8 mouse cellular contexts compared by ENCODE assay signal in genomic region chr5:115319004-115319940, GRCm38 (mm10). TPM values are rescaled to one million over a fixed set of nuclear protein-coding genes. Genes with fewer than 3 reads are reported as not detected.
DNase-seq lines count a peak whose midpoint lies in the region; ATAC-seq lines count a peak whose summit lies in the region.

No protein-coding gene starts in this region.

- no peaks in the 10 kb centered on the region for H3K36me3 ChIP-seq in intestine, embryonic 15.5 days

- ATAC-seq in intestine, embryonic 15.5 days, result peak; percentile 88
- ATAC-seq in megakaryocyte progenitor cell, adult 5-6 weeks (replicated peaks; ENCODE audit: poor library complexity), result peak; percentile 94

- peak; percentile 56 to 69 for DNase-seq in adrenal gland, adult 18-20 months (ENCODE audit: low spot score in 2 of 2)
- DNase-seq in embryo, embryonic 9.5 days (ENCODE audit: extremely low spot score), result peak; percentile 85
- DNase-seq in gastrocnemius, postnatal 36 days, result peak; percentile 65 to 68
- peak; percentile 76 to 87 for DNase-seq in left cerebral cortex, postnatal 14 days (ENCODE audit: low spot score in 2 of 2)
- DNase-seq in right cerebral cortex, postnatal 25 days, result peak; percentile 86
- DNase-seq in yolk sac, embryonic 10.5 days (ENCODE audit: low spot score), result peak; percentile 85

- H3K4me1 ChIP-seq in intestine, embryonic 15.5 days (replicated peaks), result peaks cover 27% of the 10 kb centered on the region

- peak overlapping the region; percentile 21; the same call in 1 of the 2 replicates for H3K9ac ChIP-seq in intestine, embryonic 15.5 days

- intact Hi-C loops in gastrocnemius, postnatal 36 days (cut with DNase I), result no loop called here
- intact Hi-C loops in left cerebral cortex, postnatal 14 days (cut with DNase I), result loop anchor here (1.0 kb wide), 1 partner anchor 19 kb away; the partner anchor contains the start of gene Dynll1

- peak overlapping the region; percentile 94 for H3K27ac ChIP-seq in intestine, embryonic 15.5 days

- no peaks in the 10 kb centered on the region for H3K9me3 ChIP-seq in intestine, embryonic 15.5 days

- H3K4me2 ChIP-seq in intestine, embryonic 15.5 days (replicated peaks), result peak overlapping the region; percentile 76

- 2% methylated on average over 22 of the region's 22 CpGs for WGBS in intestine, embryonic 15.5 days

- peak overlapping the region; percentile 33 for H3K4me3 ChIP-seq in intestine, embryonic 15.5 days (replicated peaks)

- no peaks in the 10 kb centered on the region for H3K27me3 ChIP-seq in intestine, embryonic 15.5 days (replicated peaks)

RNA-seq across cellular contexts. Expression of gene Srsf9, which starts 7.7 kb away (rescaled TPM):
- 10 to 100 TPM; 67.0 to 70.1 TPM for total RNA-seq in adrenal gland, adult 18-20 months (2021)
- 10 to 100 TPM; 10.7 to 11.0 TPM for total RNA-seq in gastrocnemius, postnatal 36 days (2021)
- 217 and 220 TPM in 2 replicates for polyA plus RNA-seq in intestine, embryonic 15.5 days (2015; fragmentation: Nextera tagmentation; extraction: Ambion mirVana)
- 10 to 100 TPM; 73.4 to 75.5 TPM for total RNA-seq in left cerebral cortex, postnatal 14 days (2021)
- total RNA-seq in megakaryocyte progenitor cell, adult 5-6 weeks (2015), result 76.3 and 79.7 TPM in 2 replicates
- 96.3 and 102 TPM in 2 replicates for total RNA-seq in megakaryocyte progenitor cell, adult 5-6 weeks (2017)

RNA-seq across cellular contexts. Expression of gene Dynll1, which starts 18.5 kb away (rescaled TPM):
- total RNA-seq in adrenal gland, adult 18-20 months (2021), result 100 to 1,000 TPM; 268 to 338 TPM
- total RNA-seq in gastrocnemius, postnatal 36 days (2021), result 10 to 100 TPM; 51.5 to 76.5 TPM
- 1,297 TPM in 2 replicates for polyA plus RNA-seq in intestine, embryonic 15.5 days (2015; fragmentation: Nextera tagmentation; extraction: Ambion mirVana)
- total RNA-seq in left cerebral cortex, postnatal 14 days (2021), result 100 to 1,000 TPM; 770 to 772 TPM
- 690 and 788 TPM in 2 replicates for total RNA-seq in megakaryocyte progenitor cell, adult 5-6 weeks (2015)
- total RNA-seq in megakaryocyte progenitor cell, adult 5-6 weeks (2017), result 334 and 365 TPM in 2 replicates

RNA-seq across cellular contexts. Expression of gene Gatc, which starts 21.7 kb away (rescaled TPM):
- total RNA-seq in adrenal gland, adult 18-20 months (2021), result 10 to 100 TPM; 18.3 to 22.5 TPM
- 10 to 100 TPM; 22.0 to 22.2 TPM for total RNA-seq in gastrocnemius, postnatal 36 days (2021)
- polyA plus RNA-seq in intestine, embryonic 15.5 days (2015; fragmentation: Nextera tagmentation; extraction: Ambion mirVana), result 24.8 and 24.9 TPM in 2 replicates
- total RNA-seq in left cerebral cortex, postnatal 14 days (2021), result 10 to 100 TPM; 22.4 to 23.3 TPM
- 68.9 and 78.9 TPM in 2 replicates for total RNA-seq in megakaryocyte progenitor cell, adult 5-6 weeks (2015)
- 10.7 and 11.2 TPM in 2 replicates for total RNA-seq in megakaryocyte progenitor cell, adult 5-6 weeks (2017)

RNA-seq across cellular contexts. Expression of gene Triap1, which starts 21.8 kb away (rescaled TPM):
- total RNA-seq in adrenal gland, adult 18-20 months (2021), result 10 to 100 TPM; 29.5 to 48.1 TPM
- total RNA-seq in gastrocnemius, postnatal 36 days (2021), result 10 to 100 TPM; 16.5 to 19.4 TPM
- polyA plus RNA-seq in intestine, embryonic 15.5 days (2015; fragmentation: Nextera tagmentation; extraction: Ambion mirVana), result 62.7 and 66.3 TPM in 2 replicates
- 10 to 100 TPM; 28.2 to 32.4 TPM for total RNA-seq in left cerebral cortex, postnatal 14 days (2021)
- total RNA-seq in megakaryocyte progenitor cell, adult 5-6 weeks (2015), result 39.1 and 43.1 TPM in 2 replicates
- 17.7 and 25.3 TPM in 2 replicates for total RNA-seq in megakaryocyte progenitor cell, adult 5-6 weeks (2017)

RNA-seq across cellular contexts. Expression of gene Cox6a1, which starts 29.5 kb away (rescaled TPM):
- 1,000 to 10,000 TPM; 1,252 to 1,785 TPM for total RNA-seq in adrenal gland, adult 18-20 months (2021)
- total RNA-seq in gastrocnemius, postnatal 36 days (2021), result 10 to 100 TPM; 49.7 to 56.1 TPM
- 1,187 and 1,356 TPM in 2 replicates for polyA plus RNA-seq in intestine, embryonic 15.5 days (2015; fragmentation: Nextera tagmentation; extraction: Ambion mirVana)
- 100 to 1,000 TPM; 838 to 857 TPM for total RNA-seq in left cerebral cortex, postnatal 14 days (2021)
- total RNA-seq in megakaryocyte progenitor cell, adult 5-6 weeks (2015), result 365 and 372 TPM in 2 replicates
- 67.5 and 102 TPM in 2 replicates for total RNA-seq in megakaryocyte progenitor cell, adult 5-6 weeks (2017)

Comparison
In these comparisons a context has a peak if more than half of its experiments do, and no peak if none do; other contexts are left out.
1. Peak in every context shown above with its lines: DNase-seq, ATAC-seq, H3K4me3 ChIP-seq and H3K27ac ChIP-seq.
2. RNA of gene Srsf9, which starts 7.7 kb away (total RNA-seq): 76.3 to 102 TPM in megakaryocyte progenitor cell, adult 5-6 weeks, 73.4 to 75.5 TPM in left cerebral cortex, postnatal 14 days and 67.0 to 70.1 TPM in adrenal gland, adult 18-20 months; 10.7 to 11.0 TPM in gastrocnemius, postnatal 36 days; every median in the first group is over 4 times any median in the second.